Mouse (Mus musculus) heart, postnatal 36 days (tissue): ENCODE measurements around the gene Gm21969. TPM values are rescaled to one million over a fixed set of nuclear protein-coding genes. Genes with fewer than 3 reads are reported as not detected.

Source experiments
- DNase-seq, 2 experiments: peaks; one replicate each; pipeline ENCODE4 v3.0.0; 2021 to 2022
- intact Hi-C: fragments of 180-260 bp; cut with DNase I; formaldehyde crosslinking; loops from one replicate; pipeline ENCODE4 v1.15.1; 2025
- total RNA-seq, 2 experiments: library from RNA; stranded (reverse); gene quantifications; 2 replicates each; pipeline ENCODE4 v1.2.3; 2021

Gm21969 gene
- total RNA-seq, 2 experiments from 2014 or later = not detected

DNA sequence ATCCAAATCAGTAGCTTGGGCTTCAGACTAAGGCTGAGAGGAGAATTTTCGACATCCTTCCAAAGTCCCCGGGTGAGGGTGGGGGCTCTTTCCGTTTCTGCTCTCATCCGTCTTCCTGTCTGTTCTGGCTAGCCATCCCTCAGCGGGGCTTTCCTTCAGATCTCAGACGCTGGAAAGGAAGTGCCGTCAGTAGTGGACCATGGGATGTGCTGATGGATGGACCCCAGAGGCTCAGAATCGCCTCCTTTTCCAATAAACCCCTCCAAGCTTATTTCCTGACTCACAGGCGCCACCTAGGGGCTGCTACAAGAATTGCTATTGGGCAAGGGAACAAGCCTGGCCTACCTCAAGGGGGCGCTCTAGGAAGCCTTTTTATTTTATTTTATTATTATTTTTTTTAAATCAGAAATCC is 8.6 kb downstream of the Gm21969 start:
- intact Hi-C loops = loop anchor here (1.0 to 2.0 kb wide), 2 partner anchors 37 to 141 kb away; no protein-coding TSS in a partner anchor
- DNase-seq = peak; percentile 89 to 90

DNA sequence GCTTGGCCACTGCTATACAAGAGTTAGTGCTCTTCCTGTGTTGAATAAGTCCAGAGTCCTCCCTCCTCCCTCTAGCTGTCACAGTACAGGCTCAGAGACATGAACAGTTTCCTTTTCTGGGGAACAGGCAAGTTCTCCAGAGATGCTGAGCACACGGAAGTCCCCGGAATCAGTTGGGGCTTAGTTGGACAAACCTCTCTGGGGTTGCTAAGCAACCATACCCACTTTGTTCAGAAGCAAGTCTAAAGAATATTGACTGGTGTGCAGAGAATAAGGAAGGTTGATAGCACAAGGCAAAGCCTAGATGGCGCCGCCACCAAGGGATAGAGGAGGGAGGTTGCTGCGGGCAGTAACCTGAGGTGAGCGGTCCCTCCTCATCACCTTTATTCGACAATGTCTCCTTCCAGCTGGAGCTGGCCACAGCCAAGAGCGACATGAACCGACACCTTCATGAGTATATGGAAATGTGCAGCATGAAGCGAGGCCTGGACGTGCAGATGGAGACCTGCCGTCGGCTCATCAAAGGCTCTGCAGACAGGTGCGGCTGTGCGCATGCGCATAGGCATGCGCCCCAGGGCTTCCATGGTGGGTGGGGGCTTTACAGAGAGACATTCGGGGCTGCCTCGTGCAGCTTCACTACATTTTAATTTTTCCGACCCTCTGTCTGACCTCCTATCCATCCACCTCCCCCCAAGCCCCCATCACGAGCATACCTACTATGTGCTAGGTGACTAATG is 11.7 kb downstream of the Gm21969 start:
- DNase-seq = no peak
- intact Hi-C loops = no loop called here

DNA sequence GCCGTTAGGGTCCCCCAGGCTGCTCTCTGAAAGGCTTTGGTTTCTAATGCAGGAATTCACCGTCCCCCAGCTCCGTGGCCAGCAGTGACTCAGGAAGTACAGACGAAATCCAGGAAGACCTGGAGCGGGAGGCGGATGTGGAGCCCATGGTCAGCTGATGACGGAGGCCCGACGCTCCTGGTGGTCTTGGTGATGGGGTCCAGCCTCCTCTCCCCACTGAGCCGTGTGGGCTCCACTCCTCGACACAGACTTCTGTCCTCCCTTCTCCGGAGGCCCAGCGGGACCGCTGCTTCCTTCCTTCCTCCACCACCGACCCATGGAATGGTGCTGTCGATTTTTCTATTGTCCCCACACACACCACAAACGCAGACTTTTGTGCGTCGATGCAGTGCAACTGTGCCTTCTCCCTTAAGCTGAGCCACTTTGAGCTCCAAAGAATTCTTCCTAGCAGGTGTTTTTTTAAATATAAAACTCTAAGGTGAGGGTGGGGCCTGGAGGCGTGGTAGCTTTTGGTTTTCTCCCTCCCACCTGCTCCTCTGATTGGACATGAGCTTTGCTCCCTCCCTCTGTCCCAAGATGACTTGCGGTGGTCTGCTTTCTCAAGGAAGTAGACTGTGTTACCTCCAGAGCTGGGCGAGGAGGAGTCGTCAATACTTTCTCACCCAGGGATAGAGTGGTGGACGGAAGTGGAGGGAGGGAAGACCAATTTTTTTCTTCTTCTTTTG is 13.5 kb downstream of the Gm21969 start:
- intact Hi-C loops = no loop called here
- peak; percentile 36 to 53 for DNase-seq

DNA sequence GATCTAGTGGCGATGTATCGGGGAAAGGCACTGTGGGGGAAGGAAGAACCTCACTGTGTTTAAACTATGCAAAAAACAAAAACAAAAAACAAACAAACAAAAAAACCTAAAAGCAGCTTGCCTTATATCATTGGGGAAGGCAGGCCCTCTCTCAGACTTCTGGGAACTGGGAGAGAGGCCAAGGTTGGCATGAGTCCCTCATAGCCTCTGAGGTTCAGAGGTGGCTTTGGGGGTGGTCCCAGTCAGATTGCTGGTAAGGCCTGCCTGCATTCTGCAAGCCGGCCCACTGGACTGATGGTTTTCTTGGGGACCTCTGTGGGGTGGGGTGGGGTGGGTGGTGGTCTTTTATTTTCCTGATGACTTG is 14.0 kb downstream of the Gm21969 start:
- no peak for DNase-seq
- intact Hi-C loops = no loop called here

DNA sequence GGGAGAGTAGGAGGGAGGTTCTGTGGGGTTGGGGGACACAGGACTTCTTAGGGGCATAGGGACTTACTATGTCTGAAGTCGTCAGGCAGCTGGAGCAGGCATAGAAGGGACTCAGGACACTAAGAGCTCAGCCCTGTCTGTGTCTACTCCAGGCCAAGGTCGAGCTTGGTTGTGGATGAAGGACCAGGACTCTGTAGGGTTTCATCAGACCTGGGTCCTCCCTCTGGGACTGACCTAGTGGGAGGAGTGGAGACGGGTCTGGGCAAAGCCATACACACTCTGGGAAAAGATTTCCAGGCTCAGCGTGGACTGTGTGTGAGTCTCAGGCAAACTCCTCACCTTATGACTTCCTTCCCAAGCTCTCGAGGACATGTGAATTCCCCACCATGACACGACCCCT is 16.8 kb downstream of the Gm21969 start:
- DNase-seq = no peak
- intact Hi-C loops = no loop called here

DNA sequence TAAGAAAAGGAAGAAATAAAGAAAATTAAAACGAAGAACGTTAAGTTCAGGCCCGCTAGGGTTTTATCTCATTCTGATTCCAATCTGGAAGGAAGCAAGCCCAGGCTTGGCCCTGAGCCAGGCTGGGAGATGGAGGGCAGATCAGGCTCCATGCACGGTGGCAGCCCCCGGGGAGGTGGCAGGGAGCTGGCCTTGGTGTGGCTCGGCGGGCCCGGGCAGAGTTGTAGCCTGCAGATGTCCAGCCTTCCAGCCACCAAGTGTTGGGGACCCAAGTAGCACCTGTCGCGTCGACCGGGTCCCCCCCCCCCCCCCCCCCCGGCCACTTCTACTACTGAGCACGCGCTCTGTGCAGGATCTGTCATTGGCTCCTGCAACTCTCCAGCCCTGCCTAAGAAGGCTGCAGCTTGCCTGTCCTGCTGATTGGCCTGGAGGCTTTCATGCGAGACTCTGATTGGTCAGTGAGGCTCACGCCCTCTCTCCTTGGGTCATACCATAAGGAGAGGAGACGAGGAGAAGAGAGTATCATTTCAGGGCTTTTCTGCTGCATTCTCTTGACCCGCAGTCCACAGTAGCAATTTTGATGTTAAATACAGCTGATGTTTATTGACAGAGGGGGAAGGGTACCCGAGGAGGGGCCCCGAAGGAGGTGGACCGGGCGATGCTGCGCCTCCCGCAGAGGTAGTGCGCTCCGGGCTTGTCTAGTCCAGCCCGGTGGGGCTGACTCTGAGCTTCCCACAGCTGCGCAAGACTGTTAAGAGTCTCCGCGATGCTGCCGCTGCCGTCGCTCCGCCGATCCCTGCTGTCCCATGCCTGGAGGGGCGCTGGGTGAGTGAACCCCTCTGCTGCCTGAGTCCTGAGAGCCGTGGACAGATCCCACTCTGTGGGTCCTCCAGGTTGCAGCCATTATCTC is 19.6 kb downstream of the Gm21969 start, which contains the start of gene Aldh4a1:
Gene Aldh4a1 (plus strand): TSS at position 494 of the 910 bp plus-strand sequence.
- intact Hi-C loops = loop anchor here (2.0 kb wide), 1 partner anchor 48 kb away; no protein-coding TSS in a partner anchor
- DNase-seq = peak; percentile 82 to 89

DNA sequence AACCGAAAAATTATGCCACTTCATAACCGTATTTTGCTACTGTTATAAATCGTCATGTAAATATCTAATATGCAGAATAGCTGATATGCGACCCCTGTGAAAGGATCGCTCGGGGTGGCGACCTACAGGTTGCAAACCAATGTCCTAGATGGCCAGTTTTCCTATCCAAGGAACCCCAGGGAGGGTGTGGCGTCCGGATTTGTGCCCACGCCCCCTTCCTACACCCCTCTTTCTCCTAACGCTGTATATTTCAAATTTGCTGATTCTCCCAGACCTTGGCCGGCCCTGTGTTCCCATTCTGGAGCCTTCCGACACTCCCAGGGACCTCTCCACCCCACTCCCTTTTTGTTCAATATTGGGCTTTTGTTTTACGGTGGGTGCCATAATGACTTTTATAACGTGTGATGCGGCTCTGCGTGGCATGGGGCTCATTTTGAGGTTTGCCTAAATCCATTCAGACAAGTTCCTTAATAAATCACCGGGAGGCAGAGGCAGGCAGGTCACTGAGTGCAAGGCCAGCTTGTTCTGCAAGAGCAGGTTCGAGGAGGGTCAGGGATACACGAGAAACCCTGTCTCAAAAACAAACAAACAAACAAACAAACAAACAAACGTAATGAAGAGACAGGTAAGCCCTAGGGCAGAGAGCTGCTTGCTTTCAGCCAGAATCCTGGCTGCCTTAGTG is 20.6 kb downstream of the Gm21969 start:
- intact Hi-C loops = loop anchor here (2.0 kb wide), 1 partner anchor 49 kb away; no protein-coding TSS in a partner anchor

DNA sequence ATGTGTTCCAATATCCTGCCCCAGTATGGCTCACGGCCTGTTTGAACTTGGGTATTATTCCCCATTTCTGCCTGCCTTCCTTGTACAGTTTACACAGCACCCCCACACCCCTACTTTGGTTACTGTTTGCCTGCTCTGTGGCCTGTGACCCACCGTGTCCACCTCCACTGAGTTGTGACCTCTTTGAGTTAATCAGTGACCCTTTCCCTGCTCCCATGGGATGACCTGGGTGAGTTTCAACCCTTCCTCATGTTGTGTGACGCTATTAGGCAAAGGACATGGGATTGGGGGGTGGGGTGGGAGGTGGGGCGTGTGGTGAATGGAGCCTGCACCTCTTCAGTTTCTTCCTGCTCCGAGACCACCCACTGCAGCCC is 21.1 kb downstream of the Gm21969 start:
- intact Hi-C loops = no loop called here
- DNase-seq = no peak

More for the DNA sequence above, 20.6 kb downstream of the Gm21969 start:
- no peak for DNase-seq

DNA sequence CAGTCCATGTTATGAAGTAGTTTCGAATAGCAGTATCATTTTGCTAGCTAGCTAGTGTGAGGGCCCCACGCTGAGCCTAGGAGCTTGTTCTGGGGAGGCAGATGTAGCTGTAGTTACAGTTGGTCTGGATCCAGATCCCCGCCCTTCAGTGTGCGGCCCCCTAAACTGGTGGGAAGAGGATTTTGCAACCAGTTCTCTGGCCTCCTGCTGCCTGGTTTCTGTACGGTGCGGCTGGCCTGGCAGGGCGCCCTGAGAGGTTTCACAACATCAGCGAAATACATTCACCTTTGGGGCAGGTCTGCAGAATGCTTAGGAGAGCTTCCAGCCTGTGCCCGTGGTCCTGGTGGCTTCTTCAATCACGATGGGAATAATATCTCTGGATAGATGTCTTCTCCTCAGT is 21.7 kb downstream of the Gm21969 start:
- DNase-seq = no peak
- intact Hi-C loops = no loop called here

DNA sequence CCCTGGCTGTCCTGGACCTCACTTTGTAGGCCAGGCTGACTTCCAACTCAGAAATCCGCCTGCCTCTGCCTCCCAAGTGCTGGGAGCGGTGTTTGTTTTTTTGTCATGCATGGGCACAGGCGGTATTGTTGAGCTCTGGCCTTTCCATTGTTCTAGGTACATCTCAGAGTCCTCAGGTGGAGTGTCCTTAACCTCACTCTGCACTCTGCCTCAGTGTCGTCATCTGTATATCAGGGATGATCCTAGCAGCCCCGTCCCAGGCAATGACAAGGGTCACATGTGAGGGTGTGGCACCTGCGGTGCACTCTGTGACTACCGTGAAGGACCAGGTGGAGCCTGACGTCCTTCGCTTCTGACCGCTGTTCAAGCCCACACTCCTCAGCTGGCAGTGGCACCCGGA is 24.4 kb downstream of the Gm21969 start:
- intact Hi-C loops = no loop called here
- no peak for DNase-seq

DNA sequence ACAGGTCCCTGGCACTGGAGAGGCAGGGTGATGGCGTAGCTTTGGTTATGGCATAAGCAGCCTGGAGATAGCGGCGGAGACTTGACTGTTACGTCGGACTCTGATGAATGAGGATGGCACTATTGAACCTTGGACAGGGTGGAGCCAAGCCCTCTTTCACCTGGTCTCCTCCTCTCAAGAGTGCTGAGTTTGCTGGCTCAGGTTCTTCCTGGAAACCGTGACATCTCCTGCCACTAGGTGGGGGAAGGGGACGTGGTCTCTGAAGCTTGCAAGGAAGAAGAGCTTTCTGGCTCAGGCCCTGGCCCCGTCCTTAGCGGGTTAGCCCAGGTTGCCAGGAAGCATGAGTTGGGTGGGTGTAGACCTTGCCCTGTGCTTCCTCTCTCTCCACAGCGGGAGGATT is 27.2 kb downstream of the Gm21969 start:
- intact Hi-C loops = no loop called here
- no peak for DNase-seq

DNA sequence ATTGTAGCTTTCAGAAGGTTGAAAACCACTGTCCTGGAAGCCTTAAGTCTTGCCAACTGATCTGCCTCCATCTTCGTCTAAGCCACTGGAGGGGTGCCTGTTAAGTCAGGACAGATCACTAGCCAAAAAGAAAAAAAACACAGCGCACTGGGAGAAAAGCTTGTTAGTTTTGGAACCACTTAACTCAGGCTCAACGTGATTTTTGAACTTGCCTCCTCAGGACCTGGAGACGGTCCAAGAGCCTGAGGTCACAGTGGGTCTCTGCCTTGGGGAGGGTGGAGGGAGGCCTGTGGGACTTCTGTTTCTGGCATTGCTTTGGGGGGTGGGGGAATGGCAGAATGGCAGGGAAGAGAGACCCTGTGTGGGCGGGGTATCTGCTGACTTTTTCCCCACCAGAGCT is 28.2 kb downstream of the Gm21969 start:
- DNase-seq = no peak
- intact Hi-C loops = no loop called here

DNA sequence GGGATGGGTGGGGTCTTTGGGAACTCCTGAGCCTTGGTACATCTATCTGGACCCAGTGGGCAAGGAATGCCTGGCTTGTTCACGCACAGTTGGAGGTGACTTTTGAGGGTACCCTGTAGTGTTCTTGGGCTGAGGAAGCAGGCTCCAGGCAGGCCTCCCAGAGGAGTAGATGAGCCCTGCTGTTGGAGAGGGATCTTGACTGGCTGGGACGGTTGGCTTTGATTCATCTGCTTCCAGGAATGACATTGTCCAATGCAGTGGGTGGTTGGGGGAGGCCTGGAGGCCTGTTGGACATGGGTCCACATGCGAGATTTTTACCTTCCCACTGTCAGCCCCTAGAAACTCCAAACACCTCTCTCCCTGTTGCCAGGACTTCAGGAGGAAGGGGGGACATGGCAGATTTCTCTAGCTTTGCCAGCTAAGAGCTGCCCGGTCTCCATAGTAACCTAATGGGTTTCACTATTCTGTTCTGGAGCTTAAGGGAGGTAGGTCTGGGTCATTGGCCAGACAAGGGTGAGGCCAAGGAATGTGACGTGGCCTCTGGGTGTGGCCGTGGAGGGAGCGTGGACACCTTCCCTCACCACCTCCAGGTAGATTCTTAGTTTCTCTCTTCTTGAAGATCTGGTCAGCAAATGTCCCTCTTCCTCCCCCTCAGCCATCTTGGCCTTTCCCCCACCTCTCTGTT is 28.7 kb downstream of the Gm21969 start:
- DNase-seq = no peak
- intact Hi-C loops = no loop called here

DNA sequence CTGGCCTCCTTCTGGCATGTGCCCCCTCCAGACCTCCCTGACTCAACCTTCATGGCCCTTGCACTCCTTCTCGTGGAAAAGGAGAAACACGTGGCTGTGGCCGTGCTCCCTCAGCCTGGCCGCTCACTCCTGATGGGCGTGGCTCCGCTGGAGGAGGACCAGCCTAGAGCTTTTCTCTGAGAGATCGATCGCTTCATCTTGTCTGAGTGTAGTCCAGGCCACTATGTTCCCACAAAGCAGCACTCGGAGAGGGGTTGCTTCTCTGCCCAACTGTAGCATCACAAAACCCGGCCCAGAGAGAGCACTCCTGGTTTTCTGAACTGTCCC is 29.2 kb downstream of the Gm21969 start:
- intact Hi-C loops = no loop called here
- DNase-seq = no peak

DNA sequence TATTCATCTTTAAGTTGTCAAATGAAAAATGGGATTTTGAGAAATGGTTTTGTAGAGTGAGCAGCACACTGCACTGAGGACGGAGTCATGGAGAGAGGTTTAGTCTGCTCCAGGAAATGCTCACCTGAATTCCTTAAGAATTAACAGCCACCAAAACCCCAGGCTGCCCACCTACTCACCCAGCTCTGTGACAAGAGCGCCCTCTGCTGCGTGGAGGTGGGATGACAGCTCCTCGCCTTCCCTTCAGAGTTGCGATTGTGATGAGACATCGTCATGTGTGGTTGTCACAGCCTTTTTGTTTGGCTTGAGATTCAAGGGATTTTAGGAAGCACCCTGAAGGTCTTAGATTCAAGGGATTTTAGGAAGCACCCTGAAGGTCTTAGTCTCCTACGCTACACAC is 33.4 kb downstream of the Gm21969 start:
- intact Hi-C loops = loop anchor here (1.0 to 2.0 kb wide), 2 partner anchors 24 to 166 kb away; no protein-coding TSS in a partner anchor
- peak; percentile 74 to 85 for DNase-seq

DNA sequence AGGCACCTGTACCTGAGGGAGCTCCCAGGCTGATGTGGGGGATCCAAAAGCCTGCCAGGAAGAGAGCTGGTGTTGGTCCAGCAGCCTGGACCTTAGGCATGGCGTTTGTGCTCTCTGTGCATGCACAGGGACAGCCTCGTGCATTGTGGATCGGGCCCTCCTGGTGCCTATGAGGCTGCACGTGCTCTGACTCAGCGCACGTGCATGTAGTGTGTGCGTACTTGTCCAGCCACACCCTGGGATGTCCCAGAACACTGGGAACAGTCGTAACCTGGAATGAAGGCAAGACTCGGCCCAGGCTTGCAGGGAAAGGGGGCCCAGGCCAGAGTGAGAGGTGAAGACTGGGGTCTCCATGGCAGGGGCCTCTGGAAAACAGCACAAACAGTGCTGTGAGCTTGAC is 34.9 kb downstream of the Gm21969 start:
- intact Hi-C loops = loop anchor here (2.0 kb wide), 1 partner anchor 25 kb away; no protein-coding TSS in a partner anchor
- DNase-seq = no peak

DNA sequence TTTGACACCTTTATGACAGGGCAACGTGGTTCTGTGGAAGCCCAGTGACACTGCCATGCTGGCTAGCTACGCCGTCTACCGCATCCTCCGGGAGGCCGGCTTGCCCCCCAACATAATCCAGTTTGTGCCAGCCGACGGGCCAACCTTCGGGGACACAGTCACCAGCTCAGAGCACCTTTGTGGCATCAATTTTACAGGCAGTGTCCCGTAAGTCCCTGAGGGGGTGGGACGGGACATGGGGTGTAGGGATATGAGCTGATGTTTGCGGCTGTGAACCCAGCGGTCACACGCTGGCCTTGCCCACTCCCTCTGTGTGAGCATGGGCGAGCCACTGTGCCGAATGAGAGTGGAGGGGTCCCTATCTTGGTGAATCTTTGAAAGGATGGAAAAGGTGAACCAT is 35.4 kb downstream of the Gm21969 start:
- intact Hi-C loops = no loop called here
- DNase-seq = no peak

DNA sequence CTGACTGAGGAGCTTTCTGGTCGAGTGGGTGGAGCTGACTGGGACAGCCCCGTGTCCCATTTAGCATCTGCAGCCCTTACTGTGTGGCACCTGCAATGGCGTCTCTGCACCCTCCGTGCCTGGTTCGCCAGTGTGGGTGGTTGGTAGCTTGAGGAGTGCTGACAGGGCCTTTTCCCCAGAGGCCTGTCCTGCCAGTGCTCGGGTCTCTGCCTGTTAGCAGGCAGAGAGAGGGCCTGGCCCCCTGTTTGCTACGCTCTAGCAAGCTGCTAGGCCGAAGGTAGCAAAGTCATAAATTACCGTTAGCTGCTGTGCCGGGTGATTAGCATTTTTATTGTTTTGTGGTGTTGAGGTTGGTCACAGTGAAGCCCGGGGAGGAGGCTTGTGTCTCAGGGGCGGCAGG is 36.8 kb downstream of the Gm21969 start:
- intact Hi-C loops = no loop called here
- no peak for DNase-seq

DNA sequence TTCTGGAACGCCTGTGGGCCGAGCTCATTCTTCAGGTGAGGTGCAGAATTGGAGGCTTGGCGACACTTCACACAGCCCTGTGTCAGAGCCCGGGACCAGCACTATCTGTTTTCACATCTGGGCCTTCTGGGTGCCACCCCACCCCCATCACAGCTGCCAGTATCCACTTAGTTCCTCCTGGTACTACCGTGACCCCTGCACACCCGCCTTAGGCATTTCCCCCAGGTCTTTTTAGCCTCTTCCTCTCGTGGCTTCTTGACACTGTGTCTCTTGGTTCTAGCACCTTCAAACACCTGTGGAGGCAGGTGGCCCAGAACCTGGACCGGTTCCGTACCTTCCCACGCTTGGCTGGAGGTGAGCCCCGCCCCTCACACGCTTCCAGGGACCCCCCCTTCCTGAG is 37.3 kb downstream of the Gm21969 start:
- intact Hi-C loops = no loop called here
- no peak for DNase-seq

DNA sequence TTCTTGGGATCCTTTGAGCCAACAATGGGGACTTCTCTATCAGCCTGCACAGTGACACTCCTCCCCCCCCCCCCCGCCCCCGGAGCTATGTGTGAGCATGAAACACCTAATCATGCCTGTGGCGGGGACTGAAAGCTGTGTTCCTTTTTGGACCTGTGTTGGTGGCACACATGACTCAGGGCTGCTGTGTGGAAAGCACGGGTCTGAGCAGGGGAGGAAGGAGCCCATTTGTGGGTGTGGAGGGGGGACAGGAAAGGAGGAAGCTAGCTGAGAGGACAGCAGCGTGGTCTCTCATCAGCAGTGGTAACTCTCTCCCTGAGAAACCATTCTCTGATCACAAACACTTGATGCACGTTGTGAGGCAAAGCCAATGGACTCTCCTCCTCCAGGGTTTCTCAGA is 37.8 kb downstream of the Gm21969 start:
- intact Hi-C loops = no loop called here
- no peak for DNase-seq
